26 mouse cellular contexts compared by ENCODE assay signal in the genomic region with DNA sequence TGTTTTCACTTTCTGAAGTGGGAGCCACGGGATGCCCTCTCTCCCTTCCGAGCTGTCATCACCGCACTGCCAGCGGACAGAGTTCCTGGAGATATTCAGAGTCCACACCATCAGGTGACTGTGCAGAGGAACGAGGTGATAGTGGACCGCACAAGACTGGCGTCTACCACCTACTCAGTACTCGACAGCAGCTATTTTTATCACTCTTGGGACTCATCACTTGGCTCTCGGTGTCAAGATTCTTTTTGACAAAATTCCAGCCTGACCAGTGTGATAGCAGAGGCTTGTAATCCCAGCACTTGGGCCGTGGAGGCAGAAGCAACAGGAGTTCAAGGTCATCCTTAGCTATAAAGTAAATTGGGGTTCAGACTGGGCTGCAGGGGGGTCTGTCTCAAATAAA. TPM values are rescaled to one million over a fixed set of nuclear protein-coding genes. Genes with fewer than 3 reads are reported as not detected.
"Had no signal": no experiment of that assay in that cellular context is flagged by ENCODE, and none has a peak within 500 bp of the region (broad histone marks: within the 10 kb centered on the region; RNA-seq: fewer than 3 reads in every experiment).

No protein-coding gene starts in this region.

- H3K4me1 ChIP-seq: liver, embryonic 12.5 days; liver, embryonic 15.5 days had no signal

- H3K9ac ChIP-seq: limb, embryonic 13.5 days; liver, embryonic 12.5 days; liver, embryonic 15.5 days; lung, embryonic 15.5 days; midbrain, embryonic 13.5 days; neural tube, embryonic 13.5 days had no signal

- H3K4me3 ChIP-seq: layer of hippocampus, adult 2 months; limb, embryonic 10.5 days; limb, embryonic 13.5 days; liver, embryonic 12.5 days; liver, embryonic 15.5 days; lung, embryonic 15.5 days; megakaryocyte, embryonic 14.5 days; midbrain, embryonic 10.5 days; midbrain, embryonic 13.5 days; myocyte; neural tube, embryonic 13.5 days had no signal

- H3K36me3 ChIP-seq: limb, embryonic 10.5 days; liver, embryonic 12.5 days; liver, embryonic 15.5 days; lung, embryonic 15.5 days; midbrain, embryonic 10.5 days; midbrain, embryonic 13.5 days; neural tube, embryonic 13.5 days had no signal

- ATAC-seq: liver, embryonic 12.5 days; midbrain, embryonic 13.5 days; midbrain, embryonic 16.5 days had no signal

- H3K9me3 ChIP-seq: limb, embryonic 10.5 days; limb, embryonic 13.5 days; liver, embryonic 12.5 days; liver, embryonic 15.5 days; lung, embryonic 15.5 days; megakaryocyte, embryonic 14.5 days; midbrain, embryonic 10.5 days; midbrain, embryonic 13.5 days; neural tube, embryonic 13.5 days had no signal

- DNase-seq: kidney, postnatal 25 days; layer of hippocampus, adult 9-11 months; liver; lung, adult 18-20 months; lung, postnatal 10 days; lung, postnatal 36 days; retina, postnatal 1 day; thymus, adult 2 months; thymus, postnatal 14 days; thymus, postnatal 4 days had no signal

- H3K27ac ChIP-seq: kidney, postnatal 0 days; layer of hippocampus, adult 2 months; limb, embryonic 10.5 days; limb, embryonic 13.5 days; liver, embryonic 12.5 days; liver, embryonic 15.5 days; lung, embryonic 15.5 days; midbrain, embryonic 10.5 days; midbrain, embryonic 13.5 days; neural tube, embryonic 13.5 days; stomach, postnatal 0 days had no signal

- H3K27me3 ChIP-seq: limb, embryonic 13.5 days; liver, embryonic 12.5 days; liver, embryonic 15.5 days; lung, embryonic 15.5 days; midbrain, embryonic 13.5 days; neural tube, embryonic 13.5 days had no signal

- H3K4me2 ChIP-seq: limb, embryonic 13.5 days; liver, embryonic 12.5 days; liver, embryonic 15.5 days; lung, embryonic 15.5 days; midbrain, embryonic 13.5 days; neural tube, embryonic 13.5 days had no signal

RNA-seq across cellular contexts. Expression of gene Dkk3, which starts 9.7 kb away (rescaled TPM):
- total RNA-seq: monocyte, adult 5-6 weeks; neutrophil, adult 5-6 weeks had no signal
